Mouse (Mus musculus) stomach, embryonic 15.5 days (tissue): Measurements from ENCODE around the gene Cd9. TPM values are rescaled to one million over a fixed set of nuclear protein-coding genes. Genes with fewer than 3 reads are reported as not detected.
"Not testable (repeated sequence)": the region's sequence is repeated elsewhere in the genome, so short reads cannot be mapped to it uniquely, and the experiment has no call there.

Source experiments
- ATAC-seq: fragments of 200-750 bp; cut with Nextera tagmentation; 2 replicates; pipeline ENCODE4 v1.8.0; 2017; ENCODE audit warnings: low read depth, moderate number of reproducible peaks, moderate TSS enrichment; ENCODE audit not compliant: insufficient read depth, low FRiP score
- H3K27ac ChIP-seq: fragments of 300-500 bp; sonication (generic); 2 replicates; pipeline ENCODE4 v1.5.1; 2015; ENCODE audit warnings: mild to moderate bottlenecking, inconsistent platforms
- H3K27me3 ChIP-seq: fragments of 300-500 bp; sonication (generic); replicated peaks from 2 replicates; pipeline ENCODE4 v1.6.1; 2015; ENCODE audit warnings: inconsistent platforms
- H3K36me3 ChIP-seq: fragments of 300-500 bp; sonication (generic); 2 replicates; pipeline ENCODE4 v1.6.1; 2015; ENCODE audit warnings: inconsistent platforms
- H3K4me1 ChIP-seq: fragments of 300-500 bp; sonication (generic); 2 replicates; pipeline ENCODE4 v1.6.1; 2015; ENCODE audit warnings: inconsistent platforms
- H3K4me2 ChIP-seq: fragments of 300-500 bp; sonication (generic); 2 replicates; pipeline ENCODE4 v1.6.1; 2015; ENCODE audit warnings: mild to moderate bottlenecking, inconsistent platforms
- H3K4me3 ChIP-seq: fragments of 300-500 bp; sonication (generic); replicated peaks from 2 replicates; pipeline ENCODE4 v1.5.1; 2015; ENCODE audit warnings: inconsistent platforms
- H3K9ac ChIP-seq: fragments of 300-500 bp; sonication (generic); 2 replicates; pipeline ENCODE4 v1.6.1; 2015; ENCODE audit warnings: inconsistent platforms
- H3K9me3 ChIP-seq: fragments of 300-500 bp; sonication (generic); 2 replicates; pipeline ENCODE4 v1.6.1; 2016; ENCODE audit warnings: inconsistent platforms
- WGBS: fragments of 180-500 bp; shearing (Covaris S2); methylation state at CpG from one replicate; pipeline ENCODE4 v1.1.7; 2015; 5-methylcytosine and 5-hydroxymethylcytosine counted together
- polyA plus RNA-seq: library from polyadenylated mRNA; unstranded; fragments of >200 nt; fragmentation: Nextera tagmentation; extraction: Ambion mirVana; gene quantifications from 2 replicates; pipeline ENCODE4 v1.2.1, GENCODE M21; 2015

The Cd9 gene
- polyA plus RNA-seq, 1 experiment from 2014 or later: 317 TPM

GRCm38 (mm10) chr6:125495361-125495760, 770 bp upstream of the Cd9 start:
- Histone ChIP-seq H3K36me3 (no peaks in the 10 kb centered on the region), H3K27ac (no peak overlapping the region), H3K4me2 (peak overlapping the region; percentile 83), H3K27me3 (no peaks in the 10 kb centered on the region), H3K9me3 (no peaks in the 10 kb centered on the region), H3K4me3 (peak overlapping the region; percentile 72; the same call in 1 of the 2 replicates), H3K4me1 (peaks cover 10% of the 10 kb centered on the region; the same call in 1 of the 2 replicates), H3K9ac (no peak overlapping the region)
- no peak for ATAC-seq
- 70% methylated on average over 9 of the region's 9 CpGs for WGBS

DNA sequence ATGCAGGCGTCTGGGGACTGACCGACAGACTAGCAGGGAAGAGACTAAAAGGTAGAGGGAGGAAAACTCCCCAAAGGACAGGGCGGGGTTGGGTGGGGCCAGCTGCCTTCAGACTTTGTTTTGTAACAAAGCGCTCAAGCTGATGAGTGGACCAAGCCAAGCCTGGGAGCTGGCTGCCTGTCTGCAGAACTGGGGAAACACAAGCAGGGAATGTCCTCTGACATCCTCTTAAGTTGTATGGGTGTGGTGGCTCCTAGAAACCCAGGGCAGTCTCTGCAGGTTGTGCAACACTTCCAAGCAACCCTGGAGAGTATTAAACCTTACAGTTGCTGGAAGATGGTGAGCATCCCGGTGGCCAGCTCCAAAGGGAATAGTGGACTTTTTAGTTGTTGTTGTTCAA, 1.4 kb downstream of the Cd9 start:
- ATAC-seq: no peak
- Histone ChIP-seq H3K9me3 (no peaks in the 10 kb centered on the region), H3K9ac (no peak overlapping the region), H3K27me3 (no peaks in the 10 kb centered on the region), H3K36me3 (no peaks in the 10 kb centered on the region), H3K4me2 (peak overlapping the region; percentile 83), H3K4me3 (peak overlapping the region; percentile 72), H3K27ac (peak overlapping the region; percentile 91; the same call in 1 of the 2 replicates), H3K4me1 (peaks cover 16% of the 10 kb centered on the region; the same call in 1 of the 2 replicates)
- WGBS: 29% methylated on average over 5 of the region's 5 CpGs

GRCm38 (mm10) chr6:125492664-125493063, 1.9 kb downstream of the Cd9 start:
- peak overlapping the region; percentile 72 for H3K4me3 ChIP-seq
- no peak overlapping the region for H3K27ac ChIP-seq
- no peaks in the 10 kb centered on the region for H3K36me3 ChIP-seq
- H3K9ac ChIP-seq: no peak overlapping the region
- H3K4me1 ChIP-seq: peaks cover 16% of the 10 kb centered on the region; the same call in 1 of the 2 replicates
- no peak for ATAC-seq
- no peaks in the 10 kb centered on the region for H3K27me3 ChIP-seq
- no peaks in the 10 kb centered on the region for H3K9me3 ChIP-seq
- H3K4me2 ChIP-seq: peak overlapping the region; percentile 83
- WGBS: 58% methylated on average over 6 of the region's 6 CpGs

GRCm38 (mm10) chr6:125492033-125492432, 2.6 kb downstream of the Cd9 start:
- Histone ChIP-seq H3K4me2 (peak overlapping the region; percentile 83), H3K36me3 (no peaks in the 10 kb centered on the region), H3K9ac (no peak overlapping the region), H3K27me3 (no peaks in the 10 kb centered on the region), H3K4me3 (0 out of 2 replicates have a peak overlapping the region, but pooled peaks have one; percentile 72), H3K27ac (no peak overlapping the region), H3K9me3 (no peaks in the 10 kb centered on the region), H3K4me1 (peaks cover 16% of the 10 kb centered on the region; the same call in 1 of the 2 replicates)
- 64% methylated on average over 9 of the region's 9 CpGs for WGBS
- ATAC-seq: no peak

GRCm38 (mm10) chr6:125491393-125491792, 3.2 kb downstream of the Cd9 start:
- Histone ChIP-seq H3K4me3 (no peak overlapping the region), H3K27ac (no peak overlapping the region)

GRCm38 (mm10) chr6:125489881-125490559, 4.6 kb downstream of the Cd9 start:
- Histone ChIP-seq H3K9me3 (no peaks in the 10 kb centered on the region), H3K27ac (no peak overlapping the region), H3K4me3 (no peak overlapping the region), H3K4me2 (no peak overlapping the region), H3K27me3 (no peaks in the 10 kb centered on the region), H3K4me1 (peaks cover 22% of the 10 kb centered on the region), H3K36me3 (no peaks in the 10 kb centered on the region), H3K9ac (no peak overlapping the region)
- 77% methylated on average over 11 of the region's 11 CpGs for WGBS
- ATAC-seq: no peak

More at GRCm38 (mm10) chr6:125491393-125491792, 3.2 kb downstream of the Cd9 start:
- H3K4me1 ChIP-seq: peaks cover 16% of the 10 kb centered on the region; the same call in 1 of the 2 replicates
- ATAC-seq: no peak
- H3K9me3 ChIP-seq: no peaks in the 10 kb centered on the region
- H3K36me3 ChIP-seq: no peaks in the 10 kb centered on the region
- H3K9ac ChIP-seq: no peak overlapping the region
- WGBS: 75% methylated on average over 10 of the region's 10 CpGs
- H3K27me3 ChIP-seq: no peaks in the 10 kb centered on the region
- peak overlapping the region; percentile 83 for H3K4me2 ChIP-seq

- H3K4me2 ChIP-seq: no peak overlapping the region
- no peaks in the 10 kb centered on the region for H3K36me3 ChIP-seq
- H3K9ac ChIP-seq: no peak overlapping the region
- H3K27ac ChIP-seq: no peak overlapping the region
- ATAC-seq: no peak
- H3K27me3 ChIP-seq: no peaks in the 10 kb centered on the region
- 42% methylated on average over 4 of the region's 4 CpGs for WGBS
- H3K4me3 ChIP-seq: no peak overlapping the region
- peaks cover 27% of the 10 kb centered on the region for H3K4me1 ChIP-seq
- no peaks in the 10 kb centered on the region for H3K9me3 ChIP-seq
Measured at GRCm38 (mm10) chr6:125485589-125485988, 9.0 kb downstream of the Cd9 start.

GRCm38 (mm10) chr6:125484721-125485120, 9.9 kb downstream of the Cd9 start:
- Histone ChIP-seq H3K36me3 (no peaks in the 10 kb centered on the region), H3K9me3 (no peaks in the 10 kb centered on the region), H3K4me2 (no peak overlapping the region), H3K9ac (no peak overlapping the region), H3K4me1 (peaks cover 30% of the 10 kb centered on the region), H3K4me3 (no peak overlapping the region), H3K27ac (no peak overlapping the region), H3K27me3 (no peaks in the 10 kb centered on the region)
- ATAC-seq: no peak
- WGBS: 88% methylated on average over 2 of the region's 2 CpGs

DNA sequence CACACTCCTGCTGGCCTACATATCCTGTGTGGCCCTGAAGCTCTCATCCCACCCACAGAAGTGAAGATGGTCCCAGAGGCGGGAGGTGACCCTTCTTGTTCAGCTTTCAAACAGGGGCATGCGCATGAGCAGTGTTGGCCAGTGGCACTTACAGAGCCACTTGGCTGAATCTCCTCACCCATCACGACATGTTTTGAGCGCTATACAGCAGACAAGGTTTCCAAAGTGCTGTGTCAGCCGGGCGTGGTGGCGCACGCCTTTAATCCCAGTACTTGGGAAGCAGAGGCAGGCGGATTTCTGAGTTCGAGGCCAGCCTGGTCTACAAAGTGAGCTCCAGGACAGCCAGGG, 10.3 kb downstream of the Cd9 start:
- Histone ChIP-seq H3K4me1 (peaks cover 32% of the 10 kb centered on the region), H3K27ac (peak overlapping the region; percentile 28; the same call in 1 of the 2 replicates)
- H3K9me3 ChIP-seq, H3K36me3 ChIP-seq, H3K4me2 ChIP-seq, ATAC-seq, H3K9ac ChIP-seq, H3K27me3 ChIP-seq, H3K4me3 ChIP-seq: not testable (repeated sequence)
- WGBS: 89% methylated on average over 10 of the region's 10 CpGs

GRCm38 (mm10) chr6:125483515-125484312, 10.9 kb downstream of the Cd9 start:
- Histone ChIP-seq H3K4me1 (peaks cover 35% of the 10 kb centered on the region), H3K9me3 (no peaks in the 10 kb centered on the region), H3K9ac (no peak overlapping the region), H3K4me3 (no peak overlapping the region), H3K4me2 (no peak overlapping the region), H3K27ac (peak overlapping the region; percentile 28; the same call in 1 of the 2 replicates), H3K36me3 (no peaks in the 10 kb centered on the region), H3K27me3 (no peaks in the 10 kb centered on the region)
- ATAC-seq: no peak
- WGBS: 68% methylated on average over 12 of the region's 12 CpGs

DNA sequence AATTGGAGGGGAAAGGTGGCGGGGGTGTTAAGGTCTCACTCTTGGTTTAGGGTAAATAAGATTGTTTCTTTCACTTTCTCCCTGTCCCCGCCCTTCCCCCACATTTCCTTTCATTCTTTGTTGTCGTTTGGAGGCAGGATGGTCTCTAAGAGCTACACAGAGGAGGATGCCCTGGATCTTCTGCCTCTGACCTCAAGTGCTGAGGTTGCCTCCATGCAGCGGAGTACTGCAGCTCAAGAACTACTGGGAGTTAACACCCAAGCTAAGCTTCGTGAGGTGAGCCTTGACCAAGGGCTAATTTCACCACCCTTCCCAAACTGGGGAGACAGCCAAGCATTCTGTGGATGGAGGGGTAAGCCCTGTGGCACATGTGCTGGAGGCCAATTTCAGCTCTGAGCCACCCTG, 12.2 kb downstream of the Cd9 start:
- Histone ChIP-seq H3K27me3 (no peaks in the 10 kb centered on the region), H3K4me3 (no peak overlapping the region), H3K9ac (no peak overlapping the region), H3K36me3 (no peaks in the 10 kb centered on the region), H3K4me1 (peaks cover 44% of the 10 kb centered on the region), H3K4me2 (no peak overlapping the region), H3K9me3 (no peaks in the 10 kb centered on the region), H3K27ac (peak overlapping the region; percentile 91)
- whole genome bisulfite sequencing: 60% methylated on average over 5 of the region's 5 CpGs
- no peak for ATAC-seq
